In the genomic region with DNA sequence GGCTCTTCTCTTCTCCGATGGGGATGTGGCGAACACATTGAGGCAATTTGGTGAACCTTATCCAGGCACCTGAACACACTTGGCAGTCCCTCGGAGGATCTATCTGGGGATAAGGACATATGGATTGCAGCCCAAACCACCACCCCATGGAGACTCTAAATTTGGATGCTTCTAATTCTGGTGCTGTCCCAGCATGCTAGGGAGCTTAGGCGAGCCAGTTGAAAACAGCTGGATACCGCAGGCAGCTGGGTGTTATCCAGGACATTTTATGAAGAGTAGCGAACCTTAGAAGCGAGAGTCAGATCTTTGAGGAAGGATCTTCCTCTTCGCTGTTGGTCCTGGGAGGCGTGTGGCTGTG, we compare ENCODE assay signal across 8 mouse cellular contexts. TPM values are rescaled to one million over a fixed set of nuclear protein-coding genes. Genes with fewer than 3 reads are reported as not detected.
DNase-seq lines count a peak whose midpoint lies in the region; ATAC-seq and TF ChIP-seq lines count a peak whose summit lies in the region.

No protein-coding gene starts in this region.

- H3K4me2 ChIP-seq in intestine, embryonic 15.5 days (replicated peaks) = 0 out of 2 replicates have a peak overlapping the region, but pooled peaks have one; percentile 15
- no peak overlapping the region for H3K4me2 ChIP-seq in intestine, postnatal 0 days (replicated peaks; ENCODE audit: low read depth)
- H3K4me2 ChIP-seq in embryonic facial prominence, embryonic 11.5 days (ENCODE audit: low read depth, low read length) = peak overlapping the region; percentile 17
- H3K4me2 ChIP-seq in heart, embryonic 13.5 days = peak overlapping the region; percentile 70
- peak overlapping the region; percentile 65 for H3K4me2 ChIP-seq in midbrain, embryonic 13.5 days (replicated peaks)

- H3K27ac ChIP-seq in intestine, embryonic 15.5 days = no peak overlapping the region
- H3K27ac ChIP-seq in intestine, postnatal 0 days (ENCODE audit: low read depth, low read length) = no peak overlapping the region
- H3K27ac ChIP-seq in embryonic facial prominence, embryonic 11.5 days (replicated peaks; ENCODE audit: low read depth, low read length) = no peak overlapping the region
- H3K27ac ChIP-seq in heart, embryonic 13.5 days (replicated peaks) = peak overlapping the region; percentile 82; the same call in 1 of the 2 replicates
- H3K27ac ChIP-seq in midbrain, embryonic 13.5 days = peak overlapping the region; percentile 70

- no peak for ATAC-seq in intestine, embryonic 15.5 days
- no peak for ATAC-seq in intestine, postnatal 0 days
- ATAC-seq in embryonic facial prominence, embryonic 11.5 days (replicated peaks; ENCODE audit: insufficient number of reproducible peaks, low FRiP score, low TSS enrichment, low read depth) = no peak
- no peak for ATAC-seq in heart, embryonic 13.5 days (ENCODE audit: extremely low read depth, insufficient number of reproducible peaks, low FRiP score, low TSS enrichment)
- no peak for ATAC-seq in midbrain, embryonic 13.5 days
- no peak for ATAC-seq in activated CD4-positive, CD25-positive, alpha-beta regulatory T cell, adult 4 months

- no peak for TF ChIP-seq CTCF in intestine, postnatal 0 days (IDR thresholded peaks at IDR 0.05; ENCODE audit: low read depth)

- no peaks in the 10 kb centered on the region for H3K27me3 ChIP-seq in intestine, embryonic 15.5 days (replicated peaks)
- H3K27me3 ChIP-seq in intestine, postnatal 0 days (replicated peaks; ENCODE audit: control insufficient read depth, insufficient read depth, low read length) = no peaks in the 10 kb centered on the region
- no peaks in the 10 kb centered on the region for H3K27me3 ChIP-seq in embryonic facial prominence, embryonic 11.5 days (ENCODE audit: control insufficient read depth, insufficient read depth, low read length)
- H3K27me3 ChIP-seq in heart, embryonic 13.5 days (replicated peaks) = no peaks in the 10 kb centered on the region; the same call in 1 of the 2 replicates
- H3K27me3 ChIP-seq in midbrain, embryonic 13.5 days = no peaks in the 10 kb centered on the region

- H3K4me3 ChIP-seq in intestine, embryonic 15.5 days (replicated peaks) = no peak overlapping the region
- no peak overlapping the region for H3K4me3 ChIP-seq in intestine, postnatal 0 days (ENCODE audit: low read depth, low read length)
- no peak overlapping the region for H3K4me3 ChIP-seq in embryonic facial prominence, embryonic 11.5 days (ENCODE audit: low read depth, low read length)
- peak overlapping the region; percentile 64 for H3K4me3 ChIP-seq in heart, embryonic 13.5 days
- peak overlapping the region; percentile 58; the same call in 1 of the 2 replicates for H3K4me3 ChIP-seq in midbrain, embryonic 13.5 days (replicated peaks)

- no peaks in the 10 kb centered on the region for H3K9me3 ChIP-seq in intestine, embryonic 15.5 days
- H3K9me3 ChIP-seq in intestine, postnatal 0 days (ENCODE audit: control insufficient read depth) = no peaks in the 10 kb centered on the region
- H3K9me3 ChIP-seq in embryonic facial prominence, embryonic 11.5 days (replicated peaks; ENCODE audit: control insufficient read depth, low read length) = no peaks in the 10 kb centered on the region
- no peaks in the 10 kb centered on the region for H3K9me3 ChIP-seq in heart, embryonic 13.5 days
- no peaks in the 10 kb centered on the region for H3K9me3 ChIP-seq in midbrain, embryonic 13.5 days

- DNase-seq in embryonic facial prominence, embryonic 11.5 days (ENCODE audit: low spot score) = no peak
- DNase-seq in thymus, postnatal 14 days = no peak
- DNase-seq in embryo, embryonic 10 days (ENCODE audit: low spot score) = no peak

- WGBS in intestine, embryonic 15.5 days = 59% methylated on average over 9 of the region's 9 CpGs
- 76% methylated on average over 9 of the region's 9 CpGs for WGBS in intestine, postnatal 0 days
- 74% methylated on average over 9 of the region's 9 CpGs for WGBS in embryonic facial prominence, embryonic 11.5 days
- WGBS in heart, embryonic 13.5 days = 50% methylated on average over 9 of the region's 9 CpGs
- WGBS in midbrain, embryonic 13.5 days = 48% methylated on average over 9 of the region's 9 CpGs

- no peak overlapping the region for H3K9ac ChIP-seq in intestine, embryonic 15.5 days
- no peak overlapping the region for H3K9ac ChIP-seq in intestine, postnatal 0 days (ENCODE audit: low read depth, low read length)
- H3K9ac ChIP-seq in embryonic facial prominence, embryonic 11.5 days (replicated peaks; ENCODE audit: low read length) = no peak overlapping the region
- H3K9ac ChIP-seq in heart, embryonic 13.5 days = peak overlapping the region; percentile 86
- no peak overlapping the region for H3K9ac ChIP-seq in midbrain, embryonic 13.5 days (replicated peaks)

- no peaks in the 10 kb centered on the region for H3K36me3 ChIP-seq in intestine, embryonic 15.5 days
- H3K36me3 ChIP-seq in intestine, postnatal 0 days (ENCODE audit: control insufficient read depth, insufficient read depth) = no peaks in the 10 kb centered on the region
- peaks cover 3% of the 10 kb centered on the region; the same call in 1 of the 2 replicates for H3K36me3 ChIP-seq in embryonic facial prominence, embryonic 11.5 days (replicated peaks; ENCODE audit: control insufficient read depth, insufficient read depth, low read depth, low read length)
- peaks cover 6% of the 10 kb centered on the region; the same call in 1 of the 2 replicates for H3K36me3 ChIP-seq in heart, embryonic 13.5 days
- H3K36me3 ChIP-seq in midbrain, embryonic 13.5 days = peaks cover under 1% of the 10 kb centered on the region; the same call in 1 of the 2 replicates

- peaks cover 14% of the 10 kb centered on the region for H3K4me1 ChIP-seq in intestine, embryonic 15.5 days (replicated peaks)
- H3K4me1 ChIP-seq in intestine, postnatal 0 days (replicated peaks; ENCODE audit: control insufficient read depth, insufficient read depth, low read length) = no peaks in the 10 kb centered on the region; the same call in 1 of the 2 replicates
- peaks cover 5% of the 10 kb centered on the region for H3K4me1 ChIP-seq in embryonic facial prominence, embryonic 11.5 days (ENCODE audit: control insufficient read depth, insufficient read depth, low read length)
- H3K4me1 ChIP-seq in heart, embryonic 13.5 days = peaks cover 75% of the 10 kb centered on the region
- H3K4me1 ChIP-seq in midbrain, embryonic 13.5 days (replicated peaks) = peaks cover 81% of the 10 kb centered on the region

RNA-seq across cellular contexts. Expression of gene Ackr3, which starts 4.7 kb away (rescaled TPM):
- polyA plus RNA-seq in intestine, embryonic 15.5 days (2015; fragmentation: Nextera tagmentation; extraction: Ambion mirVana) = 13.0 and 13.3 TPM in 2 replicates
- polyA plus RNA-seq in intestine, postnatal 0 days (2015; fragmentation: Nextera tagmentation; extraction: Ambion mirVana) = 8.9 and 9.2 TPM in 2 replicates
- 39.9 and 44.5 TPM in 2 replicates for polyA plus RNA-seq in embryonic facial prominence, embryonic 11.5 days (2014; fragmentation: Nextera tagmentation; extraction: Ambion mirVana)
- 38.3 and 38.5 TPM in 2 replicates for polyA plus RNA-seq in heart, embryonic 13.5 days (2015; fragmentation: Nextera tagmentation; extraction: Ambion mirVana)
- 16.1 and 17.1 TPM in 2 replicates for polyA plus RNA-seq in midbrain, embryonic 13.5 days (2015; fragmentation: Nextera tagmentation; extraction: Ambion mirVana)
- polyA plus RNA-seq in activated CD4-positive, CD25-positive, alpha-beta regulatory T cell, adult 4 months (2017; shearing (Covaris generic)) = under 1 TPM; 0.15 to 0.21 TPM

RNA-seq across cellular contexts. Expression of gene Iqca, which starts 55.3 kb away (rescaled TPM):
- 0.09 and 0.24 TPM in 2 replicates for polyA plus RNA-seq in intestine, embryonic 15.5 days (2015; fragmentation: Nextera tagmentation; extraction: Ambion mirVana)
- polyA plus RNA-seq in intestine, postnatal 0 days (2015; fragmentation: Nextera tagmentation; extraction: Ambion mirVana) = 0.13 and 0.47 TPM in 2 replicates
- 0.56 TPM in 1 of 2 replicates, not detected in the other for polyA plus RNA-seq in embryonic facial prominence, embryonic 11.5 days (2014; fragmentation: Nextera tagmentation; extraction: Ambion mirVana)
- 0.06 and 0.33 TPM in 2 replicates for polyA plus RNA-seq in heart, embryonic 13.5 days (2015; fragmentation: Nextera tagmentation; extraction: Ambion mirVana)
- 0.24 and 0.35 TPM in 2 replicates for polyA plus RNA-seq in midbrain, embryonic 13.5 days (2015; fragmentation: Nextera tagmentation; extraction: Ambion mirVana)
- not detected for polyA plus RNA-seq in activated CD4-positive, CD25-positive, alpha-beta regulatory T cell, adult 4 months (2017; shearing (Covaris generic))

Comparison
In these comparisons a context has a peak if more than half of its experiments do, and no peak if none do; other contexts are left out.
1. H3K27ac ChIP-seq: peak in heart, embryonic 13.5 days (single experiment) and midbrain, embryonic 13.5 days (single experiment); none in intestine, embryonic 15.5 days (single experiment), intestine, postnatal 0 days (single experiment) and embryonic facial prominence, embryonic 11.5 days (single experiment).
2. H3K4me3 ChIP-seq: peak in heart, embryonic 13.5 days (single experiment) and midbrain, embryonic 13.5 days (single experiment); none in intestine, embryonic 15.5 days (single experiment), intestine, postnatal 0 days (single experiment) and embryonic facial prominence, embryonic 11.5 days (single experiment).